Mouse (Mus musculus) T-helper 17 cell (primary cell): ENCODE data around the gene Gucd1.

ENCODE experiments used
- in situ Hi-C, 2 experiments: fragments of 300-600 bp; cut with MboI, MseI; formaldehyde crosslinking; loops; 1 replicate in 1 of 2; 2 replicates in 1 of 2; pipeline ENCODE4 v1.15.1; 2025; ENCODE audit warnings: high pct_unique_total_duplicates in 2 of 2

The Gucd1 gene

GRCm38 (mm10) chr10:75474571-75474970, 43.2 kb downstream of the Gucd1 start:
- in situ Hi-C loops, result no loop called here

DNA sequence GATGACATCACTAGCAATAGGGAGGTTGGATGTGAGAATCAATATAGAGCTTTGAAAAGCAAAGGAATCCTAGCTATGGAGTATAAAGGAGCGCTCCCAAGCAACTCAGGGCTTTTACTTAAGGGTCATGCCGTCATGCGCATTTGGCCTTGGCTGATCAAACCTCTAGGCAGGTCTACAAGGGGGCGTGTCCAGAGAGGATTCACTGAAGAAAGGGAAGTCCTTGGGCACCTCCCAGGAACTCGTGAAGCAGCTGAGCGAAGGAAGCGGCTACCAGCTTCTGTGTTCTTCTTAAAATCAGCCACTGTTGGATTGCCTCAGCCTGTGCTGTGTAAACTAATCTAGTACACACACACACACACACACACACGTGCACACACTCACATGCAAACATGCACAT, 44.4 kb downstream of the Gucd1 start:
- in situ Hi-C loops, result no loop called here

GRCm38 (mm10) chr10:75465781-75466550, 51.8 kb downstream of the Gucd1 start:
- in situ Hi-C loops, result no loop called here

GRCm38 (mm10) chr10:75462728-75463127, 55.0 kb downstream of the Gucd1 start:
- in situ Hi-C loops, result no loop called here

- in situ Hi-C loops, result loop anchor here (5.0 kb wide), 1 partner anchor 86 kb away; no protein-coding TSS in a partner anchor
Measured at GRCm38 (mm10) chr10:75458329-75458728, 59.4 kb downstream of the Gucd1 start.

- in situ Hi-C loops, result loop anchor here (5.0 kb wide), 1 partner anchor 86 kb away; no protein-coding TSS in a partner anchor
Measured at GRCm38 (mm10) chr10:75457852-75458251, 59.9 kb downstream of the Gucd1 start.

DNA sequence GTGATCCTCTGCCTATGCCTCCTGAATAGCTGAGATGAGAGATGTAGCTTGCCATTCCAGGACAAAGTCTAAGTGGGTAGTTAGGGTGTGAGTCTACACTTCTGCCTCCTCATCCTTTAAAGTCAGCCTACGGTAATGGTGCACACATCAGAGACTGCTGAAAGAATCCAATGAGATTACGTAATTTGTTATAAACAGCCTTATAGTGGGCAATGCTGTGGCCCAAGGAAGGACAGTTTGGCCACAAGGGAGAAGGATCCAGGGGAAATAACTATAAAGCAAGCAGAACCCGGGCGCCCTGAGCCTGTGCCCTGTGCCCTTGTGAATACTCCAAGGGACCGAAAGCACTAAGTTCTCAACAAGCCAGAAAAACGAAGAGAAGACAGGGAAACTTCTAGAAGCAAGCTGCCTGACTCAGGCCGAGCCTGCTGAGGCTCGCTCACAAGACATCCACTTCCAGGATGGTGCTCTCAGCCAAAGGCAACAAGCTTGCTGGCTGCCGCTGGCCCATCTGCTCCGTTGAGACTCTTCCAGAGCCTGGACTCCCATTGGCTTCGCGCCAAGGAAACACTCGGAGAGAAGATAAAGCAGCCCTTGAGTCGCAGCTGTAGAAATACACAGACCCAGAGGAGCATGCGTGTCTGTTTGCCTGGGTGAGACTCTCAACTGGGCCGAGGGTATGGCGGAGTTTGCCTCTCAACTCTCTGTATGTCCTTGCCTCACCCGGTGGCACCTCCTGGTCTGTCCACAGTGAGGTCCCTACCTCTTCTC, 61.5 kb downstream of the Gucd1 start:
- in situ Hi-C loops, result loop anchor here (5.0 kb wide), 1 partner anchor 84 kb away; no protein-coding TSS in a partner anchor

DNA sequence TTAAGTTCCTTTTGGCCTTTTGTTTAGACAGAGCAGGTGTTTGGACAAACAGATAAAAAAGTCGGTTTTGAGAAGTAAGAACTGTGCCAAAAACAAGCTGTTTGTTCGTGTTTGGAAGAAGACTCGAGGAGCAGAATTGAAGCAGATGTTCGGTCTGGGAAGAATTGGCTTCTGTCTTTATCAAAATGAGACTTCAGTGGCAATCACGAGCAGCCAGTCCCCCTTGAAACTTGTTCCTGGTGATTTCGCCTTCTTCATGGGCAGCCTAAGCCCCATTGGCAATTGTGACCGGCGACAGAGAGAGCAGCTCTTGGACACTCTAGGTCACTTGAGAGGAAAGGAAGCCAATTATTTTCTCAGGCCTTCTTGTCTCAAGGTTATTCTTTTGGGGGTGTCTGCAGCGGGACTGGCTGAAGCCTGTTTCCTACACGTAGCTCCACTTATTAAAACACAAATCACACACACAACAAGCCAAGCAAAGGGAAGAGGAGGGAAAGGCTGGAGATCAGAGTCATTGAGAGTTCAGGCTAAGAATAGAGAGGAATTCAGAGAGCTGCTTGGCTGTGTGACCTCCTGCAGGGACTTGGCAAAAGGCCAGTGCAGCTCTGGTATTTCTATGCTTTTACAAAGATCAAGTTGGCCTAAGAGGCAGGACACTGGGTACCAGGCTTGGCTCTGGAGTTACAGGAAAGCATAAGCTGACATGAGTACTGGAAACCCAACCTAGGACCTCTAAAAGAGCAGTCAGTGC, 66.6 kb downstream of the Gucd1 start:
- in situ Hi-C loops, result no loop called here

- in situ Hi-C loops, result no loop called here
Measured at GRCm38 (mm10) chr10:75450331-75450730, 67.4 kb downstream of the Gucd1 start.

DNA sequence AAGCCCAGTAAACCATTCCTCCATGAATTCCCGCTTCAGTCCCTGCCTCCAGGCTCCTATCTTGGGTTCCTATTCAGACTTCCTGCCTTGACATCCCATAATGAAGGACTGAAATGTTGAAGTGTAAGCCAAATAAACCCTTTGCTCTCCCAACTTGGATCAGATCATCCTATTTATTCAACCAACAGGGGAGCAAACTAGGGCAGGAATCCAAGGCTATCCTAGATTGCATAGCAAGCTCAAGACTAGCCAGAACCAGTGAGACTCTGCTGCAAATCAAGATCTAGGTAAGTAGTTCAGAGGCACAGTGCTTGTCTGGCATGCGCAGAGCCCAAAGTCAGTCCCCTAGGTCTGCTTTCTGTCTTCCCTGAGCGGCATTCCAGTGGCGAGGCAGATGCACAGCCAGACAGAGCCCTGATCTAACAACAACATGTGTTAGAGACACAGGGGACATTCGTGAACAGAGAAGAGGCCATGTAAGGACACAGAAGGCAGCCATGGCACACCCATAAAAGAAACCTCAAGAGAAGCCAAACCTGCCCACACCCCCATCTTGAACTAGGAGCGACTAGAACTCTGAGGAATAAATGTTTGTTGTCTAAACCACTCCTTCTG, 68.9 kb downstream of the Gucd1 start:
- in situ Hi-C loops, result loop anchor here (5.0 kb wide), 3 partner anchors 33 to 267 kb away; no protein-coding TSS in a partner anchor

GRCm38 (mm10) chr10:75447489-75447888, 70.3 kb downstream of the Gucd1 start:
- in situ Hi-C loops, result loop anchor here (5.0 kb wide), 3 partner anchors 35 to 265 kb away; no protein-coding TSS in a partner anchor

DNA sequence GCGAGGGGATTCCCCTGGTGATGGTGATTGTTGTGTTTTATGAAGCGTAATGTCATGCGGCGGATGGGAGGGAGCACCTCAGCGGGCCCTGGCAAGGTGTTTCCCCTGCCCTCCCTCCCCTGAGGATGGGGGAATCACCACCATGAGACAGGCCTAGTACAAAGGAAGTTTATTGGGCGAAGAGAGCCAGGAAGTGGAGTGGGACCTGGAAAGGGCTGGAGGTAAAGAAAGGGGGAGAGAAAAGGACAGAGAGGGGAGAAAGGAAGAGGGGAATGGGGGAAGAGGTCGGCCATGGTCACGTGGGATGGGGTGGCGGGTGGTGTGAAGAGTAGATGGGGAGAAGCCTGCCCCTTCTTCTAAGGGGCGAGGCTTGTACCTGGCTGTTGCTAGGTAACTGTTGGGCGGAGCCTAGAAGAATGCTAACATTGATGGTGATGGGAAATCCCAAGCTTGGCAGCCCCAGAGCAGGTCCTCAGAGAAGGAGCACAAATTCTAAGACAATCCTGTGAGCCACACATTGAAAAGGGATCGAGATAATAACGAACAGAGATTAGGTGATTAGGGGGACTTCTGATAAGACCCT, 71.2 kb downstream of the Gucd1 start:
- in situ Hi-C loops, result loop anchor here (5.0 kb wide), 3 partner anchors 36 to 264 kb away; no protein-coding TSS in a partner anchor

GRCm38 (mm10) chr10:75445030-75445429, 72.7 kb downstream of the Gucd1 start:
- in situ Hi-C loops, result loop anchor here (5.0 kb wide), 3 partner anchors 37 to 263 kb away; no protein-coding TSS in a partner anchor

DNA sequence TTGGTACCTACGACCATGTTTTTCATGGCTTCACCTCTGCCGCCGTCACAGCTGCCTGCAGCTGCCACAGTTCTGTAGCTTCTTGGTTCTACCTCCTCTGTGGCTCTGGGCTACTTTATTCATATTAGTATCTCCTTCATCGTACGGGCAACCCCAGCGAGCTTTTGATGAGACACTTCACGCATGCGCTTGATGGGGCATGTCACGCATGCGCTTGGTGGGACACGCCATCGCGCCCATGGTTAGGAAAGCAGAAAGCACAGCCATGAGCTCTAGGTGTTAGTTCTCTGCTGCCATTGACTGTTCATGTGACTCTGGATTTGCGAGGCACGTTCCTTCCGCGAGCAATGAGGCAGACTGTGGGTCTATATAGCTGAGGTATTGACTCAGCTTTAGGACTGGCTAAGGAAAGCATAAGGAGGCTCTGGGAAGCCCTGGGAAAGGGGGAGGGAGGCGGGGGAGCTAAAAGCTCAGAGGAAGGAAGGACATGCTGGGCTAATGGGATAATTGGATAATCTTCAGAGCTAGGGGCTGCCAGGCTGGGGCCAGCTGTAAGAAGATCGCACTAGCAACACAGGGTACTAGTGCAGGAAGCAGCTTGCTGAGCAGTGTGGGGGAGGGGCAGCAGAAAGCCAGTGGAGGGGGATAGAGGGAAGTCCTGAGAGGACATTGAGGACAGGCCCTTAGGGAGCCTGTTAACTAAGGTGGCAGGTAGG, 73.5 kb downstream of the Gucd1 start:
- in situ Hi-C loops, result no loop called here

- in situ Hi-C loops, result no loop called here
Measured at GRCm38 (mm10) chr10:75443017-75443416, 74.8 kb downstream of the Gucd1 start.

DNA sequence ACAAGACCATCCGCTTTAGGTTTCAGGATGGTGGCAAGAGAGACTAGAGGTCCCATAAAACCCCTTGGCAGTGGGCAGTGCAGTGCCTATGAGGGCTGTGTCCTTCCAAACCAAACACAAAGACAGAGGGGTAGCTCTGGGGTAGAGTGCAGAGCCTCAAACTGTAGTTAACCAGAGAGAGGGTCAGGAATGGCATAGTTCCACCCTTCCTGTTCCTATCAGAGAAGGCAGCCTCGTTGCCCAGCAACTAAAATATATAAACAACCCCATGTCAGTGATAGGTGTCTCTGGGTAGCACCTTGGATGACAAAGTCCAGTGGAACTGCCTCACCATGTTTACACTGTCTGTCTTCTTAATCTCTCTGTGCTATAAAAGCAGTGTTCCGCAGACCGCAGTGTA, 76.0 kb downstream of the Gucd1 start:
- in situ Hi-C loops, result no loop called here

DNA sequence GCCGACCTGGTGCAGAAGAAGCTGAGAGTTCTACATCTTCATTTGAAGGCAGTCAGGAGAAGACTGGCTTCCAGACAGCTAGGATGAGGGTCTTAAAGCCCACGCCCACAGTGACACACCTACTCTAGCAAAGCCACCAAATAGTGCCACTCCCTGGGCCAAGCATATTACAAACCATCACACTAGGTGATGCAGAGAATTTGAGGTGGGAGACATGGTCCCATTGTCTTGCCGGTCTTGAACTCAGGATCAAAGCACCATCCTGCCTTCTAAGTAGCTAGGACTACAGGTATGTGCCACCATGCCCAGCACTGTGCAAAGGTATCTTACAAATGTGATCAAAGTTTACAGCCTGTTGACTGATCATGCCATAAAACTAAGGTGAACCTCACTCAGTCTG, 77.0 kb downstream of the Gucd1 start:
- in situ Hi-C loops, result no loop called here

GRCm38 (mm10) chr10:75439211-75439811, 78.5 kb downstream of the Gucd1 start:
- in situ Hi-C loops, result loop anchor here (5.0 kb wide), 3 partner anchors 117 to 162 kb away; partner anchors contain the start of gene Adora2a (in 1 of the 2)

DNA sequence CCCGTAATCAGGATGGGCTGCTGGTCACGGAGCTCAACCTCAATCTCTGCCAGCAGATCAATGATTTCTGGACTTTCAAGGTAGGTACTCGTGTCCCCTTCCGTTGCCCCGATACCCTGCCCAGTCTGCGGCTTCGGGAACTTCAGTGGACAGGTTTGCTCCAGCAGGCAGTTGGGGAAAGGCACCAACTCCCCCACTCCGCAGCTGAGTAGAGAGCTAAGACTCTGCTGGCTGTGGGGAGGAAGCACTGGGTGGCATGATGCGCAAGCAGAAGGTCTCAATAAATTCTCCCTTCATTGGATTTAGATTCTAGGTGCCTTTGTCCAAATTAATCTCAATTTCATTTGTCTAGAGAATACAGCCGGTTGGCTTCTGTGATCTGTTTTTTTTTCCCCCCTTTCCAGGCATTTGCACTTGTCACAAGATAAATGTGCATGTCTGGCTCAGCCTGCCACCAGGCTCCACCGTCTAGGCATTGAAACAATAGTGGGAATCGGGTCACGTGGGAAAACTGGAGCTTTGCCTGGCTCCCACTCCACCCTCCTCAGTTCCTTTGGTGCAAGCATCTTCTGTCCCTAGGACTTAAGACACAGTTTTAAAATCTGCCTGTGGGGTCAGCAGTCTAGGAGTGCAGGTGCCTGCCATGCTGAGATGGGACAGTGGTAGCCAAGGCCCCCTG, 79.5 kb downstream of the Gucd1 start:
- in situ Hi-C loops, result loop anchor here (5.0 kb wide), 3 partner anchors 116 to 161 kb away; partner anchors contain the start of gene Adora2a (in 1 of the 2)
